Mouse (Mus musculus) liver, embryonic 14.5 days (tissue): Measurements from ENCODE around the gene Ube4b.

ENCODE experiments used
- CTCF ChIP-seq: IDR thresholded peaks from 2 replicates; pipeline ENCODE4 v1.5.1; 2016; ENCODE audit warnings: antibody characterized with exemption, low read depth, control low read depth
- EP300 ChIP-seq: IDR thresholded peaks from 2 replicates; pipeline ENCODE4 v1.6.1; 2016; ENCODE audit warnings: antibody characterized with exemption, low read depth

DNA sequence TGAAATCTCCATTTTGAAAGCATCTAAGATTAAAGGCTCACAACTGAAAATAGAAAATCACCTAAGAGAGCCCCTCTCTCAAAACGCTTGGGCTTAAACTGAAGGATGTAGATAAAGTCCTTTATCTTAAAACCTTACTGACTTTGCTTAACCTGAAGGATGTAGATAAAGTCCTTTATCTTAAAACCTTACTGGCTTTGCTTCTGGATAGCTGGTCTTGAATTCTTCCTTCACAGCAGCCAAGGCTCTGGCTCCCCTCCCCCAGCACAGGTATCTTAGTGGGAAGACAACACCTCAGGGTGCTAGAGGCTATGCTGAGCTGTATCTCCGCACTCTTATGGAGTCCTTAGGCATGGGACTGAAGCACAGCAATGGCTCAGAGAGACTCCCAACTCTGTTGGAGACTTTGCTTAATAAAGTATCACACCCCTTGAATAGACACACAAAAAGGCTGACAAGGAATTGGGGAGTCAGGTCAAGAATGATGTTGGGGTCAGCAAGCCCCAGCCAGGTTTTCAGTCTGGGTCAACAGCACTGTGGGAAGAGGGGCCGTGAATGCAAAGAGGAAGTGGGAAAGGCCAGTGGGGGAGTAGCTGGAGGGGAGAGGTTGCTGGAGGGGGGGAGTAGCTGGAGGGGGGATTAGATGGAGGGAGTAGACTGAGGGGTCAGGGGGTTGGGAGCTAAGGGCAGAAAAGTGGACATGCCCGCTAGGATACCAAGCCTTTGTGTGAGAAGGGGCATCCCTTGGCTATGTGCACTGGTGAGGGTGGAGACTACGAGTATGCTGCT lies 86.9 kb downstream of the Ube4b start:
- TF ChIP-seq CTCF (no peak), EP300 (peak; percentile 68)
